Mouse (Mus musculus) embryo, embryonic 11.5 days (tissue): ENCODE data around the gene Dnah9.

Source experiments
- DNase-seq: peaks from one replicate; pipeline ENCODE4 v3.0.0-alpha.2; 2012; ENCODE audit warnings: low read depth, low spot score

Gene Dnah9

GRCm38 (mm10) chr11:65795896-65796295 is 372.5 kb downstream of the Dnah9 start:
- DNase-seq = no peak

GRCm38 (mm10) chr11:65794428-65795219 is 373.7 kb downstream of the Dnah9 start:
- no peak for DNase-seq

GRCm38 (mm10) chr11:65788154-65788553 is 380.2 kb downstream of the Dnah9 start, which contains the start of gene Map2k4:
TSS of gene Map2k4 (minus strand) at chr11:65788297.
- peak; percentile 89 for DNase-seq

GRCm38 (mm10) chr11:65787421-65788151 is 380.8 kb downstream of the Dnah9 start:
- DNase-seq = no peak

GRCm38 (mm10) chr11:65786160-65786559 is 382.2 kb downstream of the Dnah9 start:
- no peak for DNase-seq

- DNase-seq = no peak
Observed at GRCm38 (mm10) chr11:65781596-65781995, 386.8 kb downstream of the Dnah9 start.
